Comparison of ENCODE assay signal across 9 mouse cellular contexts in genomic region chr3:96526864-96527542, GRCm38 (mm10). TPM values are rescaled to one million over a fixed set of nuclear protein-coding genes. Genes with fewer than 3 reads are reported as not detected.
DNase-seq lines count a peak whose midpoint lies in the region; ATAC-seq and TF ChIP-seq lines count a peak whose summit lies in the region.
"Had no signal": no experiment of that assay in that cellular context is flagged by ENCODE, and none has a peak within 500 bp of the region (broad histone marks: within the 10 kb centered on the region; RNA-seq: fewer than 3 reads in every experiment).

No protein-coding gene starts in this region.

- no peaks in the 10 kb centered on the region for H3K36me3 ChIP-seq in erythroblast, embryonic 14.5 days (ENCODE audit: control insufficient read depth)
- H3K36me3 ChIP-seq in heart, postnatal 0 days (replicated peaks; ENCODE audit: control insufficient read depth, insufficient read depth, low read length): peaks cover 12% of the 10 kb centered on the region; the same call in 1 of the 2 replicates
- H3K36me3 ChIP-seq in liver, postnatal 0 days (replicated peaks; ENCODE audit: insufficient read depth, low read length): 0 out of 2 replicates have a peak, but pooled peaks cover 3% of the 10 kb centered on the region

- intact Hi-C loops in gastrocnemius, postnatal 14 days (cut with DNase I; ENCODE audit: low total_unique reads): no loop called here

- no peak for TF ChIP-seq CTCF in heart, postnatal 0 days (IDR thresholded peaks at IDR 0.05; ENCODE audit: low read depth)
- TF ChIP-seq CTCF in liver, postnatal 0 days (IDR thresholded peaks at IDR 0.05; ENCODE audit: low read depth): no peak

- no peaks in the 10 kb centered on the region for H3K9me3 ChIP-seq in erythroblast, embryonic 14.5 days (ENCODE audit: control insufficient read depth, low read length)
- no peaks in the 10 kb centered on the region for H3K9me3 ChIP-seq in heart, postnatal 0 days (replicated peaks; ENCODE audit: control insufficient read depth, low read length)
- no peaks in the 10 kb centered on the region for H3K9me3 ChIP-seq in liver, postnatal 0 days (ENCODE audit: low read length)

- H3K4me2 ChIP-seq in heart, postnatal 0 days (ENCODE audit: low read depth, low read length): peak overlapping the region; percentile 59
- H3K4me2 ChIP-seq in liver, postnatal 0 days (ENCODE audit: low read depth, low read length): peak overlapping the region; percentile 69

- 0 out of 2 replicates have a peak overlapping the region, but pooled peaks have one; percentile 2 for H3K9ac ChIP-seq in heart, postnatal 0 days (replicated peaks; ENCODE audit: low read depth, low read length)
- peak overlapping the region; percentile 31 for H3K9ac ChIP-seq in liver, postnatal 0 days (replicated peaks)

- peak overlapping the region; percentile 6 for H3K4me3 ChIP-seq in erythroblast, embryonic 14.5 days (replicated peaks)
- H3K4me3 ChIP-seq in heart, postnatal 0 days (ENCODE audit: low read depth, low read length): peak overlapping the region; percentile 25
- H3K4me3 ChIP-seq in liver, postnatal 0 days (ENCODE audit: low read depth, low read length): peak overlapping the region; percentile 45

- peaks cover 53% of the 10 kb centered on the region for H3K27me3 ChIP-seq in erythroblast, embryonic 14.5 days (ENCODE audit: control insufficient read depth)
- H3K27me3 ChIP-seq in heart, postnatal 0 days (ENCODE audit: control insufficient read depth, insufficient read depth, low read length): peaks cover 16% of the 10 kb centered on the region; the same call in 1 of the 2 replicates
- peaks cover 25% of the 10 kb centered on the region for H3K27me3 ChIP-seq in liver, postnatal 0 days (ENCODE audit: insufficient read depth, low read length)

- peak; percentile 62 for DNase-seq in R1 (ENCODE audit: low read depth, low spot score)
- DNase-seq in heart, postnatal 0 days (ENCODE audit: low spot score): no peak
- peak; percentile 25 for DNase-seq in liver, postnatal 0 days
- DNase-seq in right cerebral cortex, postnatal 4 days: no peak
- no peak for DNase-seq in gastrocnemius, postnatal 14 days
- DNase-seq in thymus, postnatal 10 days (ENCODE audit: low spot score in 2 of 2): no peak
- DNase-seq: cerebellum, adult 11-12 months had no signal

- 6% methylated on average over 44 of the region's 44 CpGs for WGBS in heart, postnatal 0 days
- 4% methylated on average over 44 of the region's 44 CpGs for WGBS in liver, postnatal 0 days (ENCODE audit: insufficient replicate concordance)

- TF ChIP-seq EP300 in heart, postnatal 0 days (IDR thresholded peaks at IDR 0.05; ENCODE audit: low read depth): no peak
- TF ChIP-seq EP300 in liver, postnatal 0 days (IDR thresholded peaks at IDR 0.05; ENCODE audit: low read depth): no peak

- no peaks in the 10 kb centered on the region for H3K4me1 ChIP-seq in erythroblast, embryonic 14.5 days (ENCODE audit: control insufficient read depth)
- peaks cover 26% of the 10 kb centered on the region for H3K4me1 ChIP-seq in heart, postnatal 0 days (ENCODE audit: control insufficient read depth, insufficient read depth)
- H3K4me1 ChIP-seq in liver, postnatal 0 days (ENCODE audit: insufficient read depth): no peaks in the 10 kb centered on the region

- H3K27ac ChIP-seq in heart, postnatal 0 days (ENCODE audit: low read depth): no peak overlapping the region
- no peak overlapping the region for H3K27ac ChIP-seq in liver, postnatal 0 days (ENCODE audit: low read depth)

- ATAC-seq in erythroblast, adult 5-6 weeks (replicated peaks; ENCODE audit: low FRiP score, poor library complexity, severe bottlenecking): no peak
- 0 out of 2 replicates have a peak, but pooled peaks have one; percentile 12 for ATAC-seq in heart, postnatal 0 days (ENCODE audit: insufficient read depth, low read depth)
- ATAC-seq in liver, postnatal 0 days: no peak

RNA-seq across cellular contexts. Expression of gene Hfe2, which starts 2.0 kb away (rescaled TPM):
- polyA plus RNA-seq in erythroblast, embryonic 14.5 days (2012): not detected in 2 replicates
- not detected in 2 replicates for total RNA-seq in erythroblast, adult 5-6 weeks (2015; ENCODE audit: low replicate concordance)
- total RNA-seq in erythroblast, adult 5-6 weeks (2017; ENCODE audit: low replicate concordance): 0.17 TPM in 1 of 2 replicates, not detected in the other
- total RNA-seq in heart, postnatal 0 days (2014; rRNA removed; ENCODE audit: low replicate concordance): 68.1 and 81.3 TPM in 2 replicates
- polyA plus RNA-seq in heart, postnatal 0 days (2015; fragmentation: Nextera tagmentation; extraction: Ambion mirVana): 24.7 and 25.9 TPM in 2 replicates
- polyA plus RNA-seq in liver, postnatal 0 days (2015; fragmentation: Nextera tagmentation; extraction: Ambion mirVana): 19.2 and 21.8 TPM in 2 replicates
- 100 to 1,000 TPM; 460 to 465 TPM for total RNA-seq in gastrocnemius, postnatal 14 days (2021)

RNA-seq across cellular contexts. Expression of gene Txnip, which starts 30.8 kb away (rescaled TPM):
- 0.76 and 1.4 TPM in 2 replicates for polyA plus RNA-seq in erythroblast, embryonic 14.5 days (2012)
- 125 and 174 TPM in 2 replicates for total RNA-seq in erythroblast, adult 5-6 weeks (2015; ENCODE audit: low replicate concordance)
- 113 and 122 TPM in 2 replicates for total RNA-seq in erythroblast, adult 5-6 weeks (2017; ENCODE audit: low replicate concordance)
- 1,058 and 1,196 TPM in 2 replicates for total RNA-seq in heart, postnatal 0 days (2014; rRNA removed; ENCODE audit: low replicate concordance)
- polyA plus RNA-seq in heart, postnatal 0 days (2015; fragmentation: Nextera tagmentation; extraction: Ambion mirVana): 332 and 600 TPM in 2 replicates
- 65.3 and 72.4 TPM in 2 replicates for polyA plus RNA-seq in liver, postnatal 0 days (2015; fragmentation: Nextera tagmentation; extraction: Ambion mirVana)
- 100 to 1,000 TPM; 288 to 458 TPM for total RNA-seq in gastrocnemius, postnatal 14 days (2021)

RNA-seq across cellular contexts. Expression of gene Gm16253, which starts 49.8 kb away (rescaled TPM):
- polyA plus RNA-seq in erythroblast, embryonic 14.5 days (2012): not detected in 2 replicates
- total RNA-seq in erythroblast, adult 5-6 weeks (2015; ENCODE audit: low replicate concordance): not detected in 2 replicates
- total RNA-seq in erythroblast, adult 5-6 weeks (2017; ENCODE audit: low replicate concordance): not detected in 2 replicates
- total RNA-seq in heart, postnatal 0 days (2014; rRNA removed; ENCODE audit: low replicate concordance): not detected in 2 replicates
- 1.1 and 1.2 TPM in 2 replicates for polyA plus RNA-seq in heart, postnatal 0 days (2015; fragmentation: Nextera tagmentation; extraction: Ambion mirVana)
- polyA plus RNA-seq in liver, postnatal 0 days (2015; fragmentation: Nextera tagmentation; extraction: Ambion mirVana): not detected in 2 replicates
- 1 to 10 TPM; 1.2 to 1.5 TPM for total RNA-seq in gastrocnemius, postnatal 14 days (2021)

Comparison
In these comparisons a context has a peak if more than half of its experiments do, and no peak if none do; other contexts are left out.
1. DNase-seq: peak in R1 (single experiment) and liver, postnatal 0 days (single experiment); none in heart, postnatal 0 days (single experiment), right cerebral cortex, postnatal 4 days (single experiment), gastrocnemius, postnatal 14 days (single experiment) and thymus, postnatal 10 days (0 of 2).
2. RNA of gene Hfe2, which starts 2.0 kb away (total RNA-seq): 460 to 465 TPM in gastrocnemius, postnatal 14 days and 68.1 to 81.3 TPM in heart, postnatal 0 days; 0.17 TPM in erythroblast, adult 5-6 weeks; every median in the first group is over 10 times any median in the second.
3. Peak in every context shown above with its lines, with median percentiles within 50 percentile points of each other: H3K4me3 ChIP-seq.